Mouse (Mus musculus) forebrain, embryonic 14.5 days (tissue): ENCODE data around the gene Dytn. TPM values are rescaled to one million over a fixed set of nuclear protein-coding genes. Genes with fewer than 3 reads are reported as not detected.

Experiments used
- ATAC-seq: fragments of 200-750 bp; cut with Nextera tagmentation; 2 replicates; pipeline ENCODE4 v1.8.0; 2017; ENCODE audit warnings: mild to moderate bottlenecking, moderate library complexity
- DNase-seq: peaks from one replicate; pipeline ENCODE4 v3.0.0-alpha.2; 2015; ENCODE audit warnings: low spot score
- H3K27ac ChIP-seq: fragments of 300-500 bp; sonication (generic); 2 replicates; pipeline ENCODE4 v1.5.1; 2014; ENCODE audit warnings: low read depth, mild to moderate bottlenecking, control low read depth, low read length, moderate library complexity
- H3K27me3 ChIP-seq: fragments of 300-500 bp; sonication (generic); replicated peaks from 2 replicates; pipeline ENCODE4 v1.6.1; 2014; ENCODE audit warnings: low read length, control low read depth, mixed read lengths; ENCODE audit not compliant: control insufficient read depth, insufficient read depth
- H3K36me3 ChIP-seq: fragments of 300-500 bp; sonication (generic); 2 replicates; pipeline ENCODE4 v1.6.1; 2014; ENCODE audit warnings: low read length, control low read depth; ENCODE audit not compliant: control insufficient read depth, insufficient read depth
- H3K4me1 ChIP-seq: fragments of 300-500 bp; sonication (generic); 2 replicates; pipeline ENCODE4 v1.6.1; 2014; ENCODE audit warnings: antibody characterized with exemption, low read length, control low read depth; ENCODE audit not compliant: control insufficient read depth, insufficient read depth
- H3K4me2 ChIP-seq: fragments of 300-500 bp; sonication (generic); 2 replicates; pipeline ENCODE4 v1.6.1; 2014; ENCODE audit warnings: mild to moderate bottlenecking, control low read depth, low read length
- H3K4me3 ChIP-seq: fragments of 300-500 bp; sonication (generic); 2 replicates; pipeline ENCODE4 v1.5.1; 2014; ENCODE audit warnings: low read depth, low read length, control low read depth
- H3K9ac ChIP-seq: fragments of 300-500 bp; sonication (generic); 2 replicates; pipeline ENCODE4 v1.6.1; 2014; ENCODE audit warnings: mild to moderate bottlenecking, low read length, control low read depth, moderate library complexity
- H3K9me3 ChIP-seq: fragments of 300-500 bp; sonication (generic); replicated peaks from 2 replicates; pipeline ENCODE4 v1.6.1; 2016; ENCODE audit warnings: low read length, control low read depth, mixed read lengths; ENCODE audit not compliant: control insufficient read depth
- WGBS: fragments of 180-500 bp; shearing (Covaris S2); extraction: QIAGEN DNeasy Blood & Tissue Kit; methylation state at CpG from one replicate; pipeline ENCODE4 v1.1.7; 2014; 5-methylcytosine and 5-hydroxymethylcytosine counted together
- polyA plus RNA-seq: library from polyadenylated mRNA; unstranded; fragments of >200 nt; fragmentation: Nextera tagmentation; extraction: Ambion mirVana; gene quantifications from 2 replicates; pipeline ENCODE4 v1.2.1, GENCODE M21; 2014

Gene Dytn
- not detected in 2 replicates for polyA plus RNA-seq

DNA sequence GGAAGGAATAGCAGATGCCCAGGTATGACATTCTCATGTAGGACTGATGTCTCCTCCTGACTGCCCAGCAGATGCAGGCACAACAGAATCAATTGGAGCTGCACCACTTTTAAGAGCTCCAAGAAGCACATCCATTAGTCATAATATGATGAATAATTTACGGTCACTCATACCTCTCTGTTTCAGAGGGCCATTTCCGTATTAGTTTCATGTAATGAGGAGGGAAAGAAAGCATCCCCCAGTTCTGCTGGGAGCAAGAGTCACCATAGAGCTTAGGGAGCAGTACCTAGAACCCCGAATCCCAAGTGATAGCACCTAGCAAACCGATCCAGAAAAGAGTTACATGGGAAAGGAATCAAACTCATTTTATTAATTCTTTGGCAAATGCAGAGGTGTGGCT is at the start of gene Dytn:
Gene Dytn, minus strand, starts transcription at position 101 of the 400 bp plus-strand sequence.
- Histone ChIP-seq H3K4me1 (no peaks in the 10 kb centered on the region), H3K27ac (no peak within 1 kb of the TSS), H3K36me3 (no peaks in the 10 kb centered on the region), H3K4me3 (no peak within 1 kb of the TSS), H3K27me3 (no peaks in the 10 kb centered on the region), H3K9me3 (no peaks in the 10 kb centered on the region), H3K9ac (no peak within 1 kb of the TSS), H3K4me2 (no peak within 1 kb of the TSS)
- DNase-seq (no peak), ATAC-seq (no peak)
- 87% methylated on average over 4 of the region's 4 CpGs for WGBS

DNA sequence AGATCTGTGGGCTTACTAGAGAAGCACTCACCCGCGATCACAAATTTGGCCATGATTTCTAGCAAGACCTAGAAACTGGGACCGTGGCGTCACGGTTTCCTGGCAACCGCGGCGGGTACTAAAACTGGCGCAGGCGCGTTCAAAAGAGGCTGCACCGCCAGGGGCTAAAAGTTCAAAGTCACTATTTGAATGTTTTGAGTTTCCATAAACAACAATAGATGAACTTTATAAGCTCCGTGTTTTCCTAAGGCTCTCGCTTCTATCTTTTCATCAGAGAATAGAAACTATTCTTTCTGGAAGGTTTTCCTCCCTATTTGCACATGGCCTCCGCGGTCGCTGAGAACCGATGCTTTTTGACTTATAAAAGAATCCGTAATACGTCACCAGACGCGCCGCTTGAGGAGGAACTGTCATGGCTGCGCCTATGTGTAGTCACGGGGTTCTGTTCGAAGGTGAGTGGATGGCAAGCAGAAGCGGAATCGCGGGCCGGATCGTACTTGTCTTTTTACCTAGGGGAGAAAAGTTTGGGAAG is 43.6 kb upstream of the Dytn start, which contains the start of the genes Mdh1b and Fastkd2:
Gene Mdh1b, minus strand, starts transcription at position 79 of the 532 bp plus-strand sequence.
Gene Fastkd2, plus strand, starts transcription at position 375 of the 532 bp plus-strand sequence.
- WGBS, result under 1% methylated on average over 31 of the region's 31 CpGs
- H3K4me1 ChIP-seq, result peaks cover 4% of the 10 kb centered on the region; the same call in 1 of the 2 replicates
- H3K27me3 ChIP-seq, result no peaks in the 10 kb centered on the region
- no peaks in the 10 kb centered on the region for H3K36me3 ChIP-seq
- H3K4me2 ChIP-seq, result peak within 1 kb of the TSS; percentile 61
- ATAC-seq (peak; percentile 98), DNase-seq (peak; percentile 98)
- no peak within 1 kb of the TSS for H3K27ac ChIP-seq
- no peaks in the 10 kb centered on the region for H3K9me3 ChIP-seq
- peak within 1 kb of the TSS; percentile 61 for H3K4me3 ChIP-seq
- H3K9ac ChIP-seq, result peak within 1 kb of the TSS; percentile 70

GRCm38 (mm10) chr1:63729796-63730195 is 43.1 kb upstream of the Dytn start:
- peak overlapping the region; percentile 61 for H3K4me2 ChIP-seq
- no peak overlapping the region for H3K27ac ChIP-seq
- H3K27me3 ChIP-seq, result no peaks in the 10 kb centered on the region
- peaks cover 4% of the 10 kb centered on the region; the same call in 1 of the 2 replicates for H3K4me1 ChIP-seq
- peak overlapping the region; percentile 40; the same call in 1 of the 2 replicates for H3K9ac ChIP-seq
- H3K4me3 ChIP-seq, result peak overlapping the region; percentile 61
- H3K9me3 ChIP-seq, result no peaks in the 10 kb centered on the region
- DNase-seq, result no peak
- 46% methylated on average over 8 of the region's 8 CpGs for WGBS
- ATAC-seq, result peak; percentile 32; the same call in 1 of the 2 replicates
- H3K36me3 ChIP-seq, result no peaks in the 10 kb centered on the region

- no peaks in the 10 kb centered on the region for H3K9me3 ChIP-seq
- no peak overlapping the region for H3K27ac ChIP-seq
- no peaks in the 10 kb centered on the region for H3K36me3 ChIP-seq
- WGBS, result 81% methylated on average over 7 of the region's 7 CpGs
- H3K4me1 ChIP-seq, result no peaks in the 10 kb centered on the region
- ATAC-seq (no peak), DNase-seq (no peak)
- H3K9ac ChIP-seq, result no peak overlapping the region
- H3K4me2 ChIP-seq, result no peak overlapping the region
- no peak overlapping the region for H3K4me3 ChIP-seq
- no peaks in the 10 kb centered on the region for H3K27me3 ChIP-seq
Measured at GRCm38 (mm10) chr1:63720161-63720560, 33.4 kb upstream of the Dytn start.

DNA sequence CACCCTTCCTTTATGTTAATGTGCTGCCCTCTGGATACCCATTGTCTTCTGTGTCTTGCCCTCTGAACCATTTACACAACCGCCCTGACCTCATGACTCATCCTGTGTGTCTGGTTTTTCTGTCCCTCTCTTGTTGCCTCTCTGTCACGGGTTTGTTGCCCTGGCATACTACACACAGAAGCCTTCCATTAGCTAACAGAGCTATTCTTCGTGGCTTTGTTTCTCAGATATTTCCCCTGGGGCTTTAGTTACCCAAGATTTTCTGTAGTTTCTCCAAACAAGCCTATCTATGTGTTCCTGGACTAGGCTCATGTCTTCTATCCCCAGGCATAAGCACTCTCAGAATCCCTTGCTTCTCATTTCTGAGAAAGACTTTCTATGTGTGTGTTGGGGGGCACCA is 22.1 kb upstream of the Dytn start:
- WGBS, result 70% methylated on average over 3 of the region's 3 CpGs

GRCm38 (mm10) chr1:63705733-63706132 is 19.0 kb upstream of the Dytn start:
- ATAC-seq, result no peak
- 67% methylated on average over 5 of the region's 5 CpGs for WGBS
- Histone ChIP-seq H3K4me1 (no peaks in the 10 kb centered on the region), H3K9me3 (no peaks in the 10 kb centered on the region), H3K9ac (no peak overlapping the region), H3K4me2 (no peak overlapping the region), H3K4me3 (no peak overlapping the region), H3K36me3 (no peaks in the 10 kb centered on the region), H3K27me3 (no peaks in the 10 kb centered on the region), H3K27ac (no peak overlapping the region)
- no peak for DNase-seq

More for the DNA sequence above, 22.1 kb upstream of the Dytn start:
- Histone ChIP-seq H3K9ac (no peak overlapping the region), H3K36me3 (no peaks in the 10 kb centered on the region), H3K9me3 (no peaks in the 10 kb centered on the region), H3K4me3 (no peak overlapping the region), H3K4me2 (no peak overlapping the region), H3K27me3 (no peaks in the 10 kb centered on the region), H3K27ac (no peak overlapping the region), H3K4me1 (no peaks in the 10 kb centered on the region)
- ATAC-seq, result no peak
- DNase-seq, result no peak

GRCm38 (mm10) chr1:63696861-63697260 is 10.1 kb upstream of the Dytn start:
- no peaks in the 10 kb centered on the region for H3K27me3 ChIP-seq
- no peaks in the 10 kb centered on the region for H3K4me1 ChIP-seq
- H3K36me3 ChIP-seq, result no peaks in the 10 kb centered on the region
- H3K27ac ChIP-seq, result no peak overlapping the region
- no peak for DNase-seq
- H3K4me3 ChIP-seq, result no peak overlapping the region
- 82% methylated on average over 3 of the region's 3 CpGs for WGBS
- no peak overlapping the region for H3K9ac ChIP-seq
- no peak overlapping the region for H3K4me2 ChIP-seq
- no peak for ATAC-seq
- H3K9me3 ChIP-seq, result no peaks in the 10 kb centered on the region

DNA sequence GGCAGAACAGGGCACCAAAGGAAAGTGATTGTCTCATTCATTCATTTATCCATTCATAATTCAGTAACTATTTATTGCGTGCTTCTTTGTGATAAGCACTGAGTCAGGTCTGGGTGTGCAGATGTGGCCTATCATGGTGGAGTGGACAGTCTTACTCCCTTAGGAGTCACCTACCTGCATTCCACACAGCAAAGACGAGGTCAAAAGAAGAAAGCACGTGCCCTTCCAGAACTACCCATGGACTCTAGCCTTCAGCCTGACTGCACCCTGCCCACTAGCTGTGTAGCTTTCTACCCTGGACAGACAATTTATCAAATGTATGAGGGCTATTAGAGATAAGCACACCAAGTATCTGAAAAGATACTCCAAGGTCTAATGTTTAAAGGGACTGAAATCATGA is 10.8 kb downstream of the Dytn start:
- Histone ChIP-seq H3K4me3 (no peak overlapping the region), H3K27me3 (no peaks in the 10 kb centered on the region), H3K9me3 (no peaks in the 10 kb centered on the region), H3K4me1 (no peaks in the 10 kb centered on the region), H3K27ac (no peak overlapping the region), H3K9ac (no peak overlapping the region), H3K36me3 (no peaks in the 10 kb centered on the region), H3K4me2 (no peak overlapping the region)
- WGBS, result 90% methylated on average over 3 of the region's 3 CpGs
- no peak for DNase-seq
- ATAC-seq, result no peak

DNA sequence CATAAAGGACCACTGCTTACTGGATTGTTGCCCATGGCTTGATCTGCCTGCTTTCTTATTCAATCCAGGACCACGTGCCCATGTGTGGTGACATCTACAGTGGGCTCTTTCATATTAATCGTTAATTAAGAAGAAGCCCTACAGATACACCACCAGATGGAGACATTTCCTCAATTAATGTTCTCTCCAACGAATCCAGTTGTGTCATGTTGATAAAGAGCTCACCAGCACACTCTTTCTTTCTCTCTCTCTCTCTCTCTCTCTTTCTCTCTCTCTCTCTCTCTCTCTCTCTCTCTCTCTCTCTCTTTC is 17.9 kb downstream of the Dytn start:
- Histone ChIP-seq H3K9ac (peak overlapping the region; percentile 40; the same call in 1 of the 2 replicates), H3K36me3 (no peaks in the 10 kb centered on the region), H3K27ac (no peak overlapping the region), H3K4me1 (peaks cover 15% of the 10 kb centered on the region), H3K27me3 (no peaks in the 10 kb centered on the region), H3K4me3 (peak overlapping the region; percentile 1), H3K9me3 (no peaks in the 10 kb centered on the region), H3K4me2 (peak overlapping the region; percentile 48)
- ATAC-seq (peak; percentile 81), DNase-seq (peak; percentile 93)
- WGBS, result 1% methylated on average over 3 of the region's 3 CpGs
